ENCODE assay signal across 8 mouse cellular contexts in genomic region chr2:61655382-61656281, GRCm38 (mm10). TPM values are rescaled to one million over a fixed set of nuclear protein-coding genes. Genes with fewer than 3 reads are reported as not detected.
A peak's percentile ranks its signal among the peaks of the same experiment; 100 is the strongest.
DNase-seq lines count a peak whose midpoint lies in the region; ATAC-seq and TF ChIP-seq lines count a peak whose summit lies in the region.

No protein-coding gene starts in this region.

- 0 out of 2 replicates have a peak, but pooled peaks have one; percentile 40 for ATAC-seq in kidney, postnatal 0 days (replicated peaks; ENCODE audit: low FRiP score, low read depth)
- ATAC-seq in neural tube, embryonic 12.5 days (ENCODE audit: low FRiP score, low read depth): peak; percentile 77
- no peak for ATAC-seq in monocyte, adult 5-6 weeks (replicated peaks; ENCODE audit: insufficient number of reproducible peaks, low FRiP score, low TSS enrichment, poor library complexity, severe bottlenecking)

- no peaks in the 10 kb centered on the region; the same call in 1 of the 2 replicates for H3K27me3 ChIP-seq in kidney, postnatal 0 days (ENCODE audit: insufficient read depth, low read length)
- H3K27me3 ChIP-seq in neural tube, embryonic 12.5 days (replicated peaks): no peaks in the 10 kb centered on the region

- no peak for TF ChIP-seq CTCF in cortical plate, adult 2 months (IDR thresholded peaks at IDR 0.05; ENCODE audit: extremely low read depth, insufficient read depth, low read length)
- TF ChIP-seq CTCF in kidney, postnatal 0 days (IDR thresholded peaks at IDR 0.05; ENCODE audit: low read depth): no peak

- H3K9ac ChIP-seq in kidney, postnatal 0 days (ENCODE audit: low read depth, low read length): peak overlapping the region; percentile 28; the same call in 1 of the 2 replicates
- H3K9ac ChIP-seq in neural tube, embryonic 12.5 days: peak overlapping the region; percentile 76

- no peaks in the 10 kb centered on the region for H3K9me3 ChIP-seq in kidney, postnatal 0 days (replicated peaks; ENCODE audit: low read length)
- H3K9me3 ChIP-seq in neural tube, embryonic 12.5 days: no peaks in the 10 kb centered on the region

- peak overlapping the region; percentile 54 for H3K4me3 ChIP-seq in cortical plate, adult 2 months (ENCODE audit: insufficient read depth, low read length)
- H3K4me3 ChIP-seq in kidney, postnatal 0 days (replicated peaks; ENCODE audit: low read depth, low read length): peak overlapping the region; percentile 51
- H3K4me3 ChIP-seq in neural tube, embryonic 12.5 days: peak overlapping the region; percentile 56

- H3K27ac ChIP-seq in cortical plate, adult 2 months (ENCODE audit: insufficient read depth, low read length): peak overlapping the region; percentile 88
- no peak overlapping the region for H3K27ac ChIP-seq in kidney, postnatal 0 days
- H3K27ac ChIP-seq in neural tube, embryonic 12.5 days: peak overlapping the region; percentile 75; the same call in 1 of the 2 replicates

- H3K36me3 ChIP-seq in kidney, postnatal 0 days (ENCODE audit: insufficient read depth, low read length): no peaks in the 10 kb centered on the region
- no peaks in the 10 kb centered on the region for H3K36me3 ChIP-seq in neural tube, embryonic 12.5 days

- peak; percentile 30 to 37 for DNase-seq in B cell, adult 2 months
- DNase-seq in MN1 (ENCODE audit: low spot score) (peak; percentile 59), liver (peak; percentile 22)
- DNase-seq in gastrocnemius, postnatal 4 days (ENCODE audit: low spot score in 2 of 2): peak; percentile 25 to 43
- peak; percentile 38 for DNase-seq in kidney, postnatal 0 days (ENCODE audit: low spot score)

- peak overlapping the region; percentile 97 for H3K4me2 ChIP-seq in kidney, postnatal 0 days (ENCODE audit: low read length)
- peak overlapping the region; percentile 92 for H3K4me2 ChIP-seq in neural tube, embryonic 12.5 days (replicated peaks)

- under 1% methylated on average over 46 of the region's 46 CpGs for WGBS in kidney, postnatal 0 days
- WGBS in neural tube, embryonic 12.5 days: under 1% methylated on average over 46 of the region's 46 CpGs

- peaks cover 1% of the 10 kb centered on the region; the same call in 1 of the 2 replicates for H3K4me1 ChIP-seq in cortical plate, adult 2 months (ENCODE audit: control insufficient read depth, insufficient read depth, low read length)
- H3K4me1 ChIP-seq in kidney, postnatal 0 days (replicated peaks; ENCODE audit: insufficient read depth, low read length): peaks cover 11% of the 10 kb centered on the region; the same call in 1 of the 2 replicates
- peaks cover 7% of the 10 kb centered on the region; the same call in 1 of the 2 replicates for H3K4me1 ChIP-seq in neural tube, embryonic 12.5 days

- no peak for TF ChIP-seq POLR2A in cortical plate, adult 2 months (IDR thresholded peaks at IDR 0.05; ENCODE audit: extremely low read depth, insufficient read depth, low read length)

RNA-seq across cellular contexts. Expression of gene Psmd14, which starts 55.9 kb away (rescaled TPM):
- polyA plus RNA-seq in cortical plate, adult 2 months (2012; rRNA removed): 89.2 and 94.9 TPM in 2 replicates
- total RNA-seq in gastrocnemius, postnatal 4 days (2021): 100 to 1,000 TPM in 1 of 2 experiments, 10 to 100 TPM in 1; 84.8 to 104 TPM
- polyA plus RNA-seq in kidney, postnatal 0 days (2015; fragmentation: Nextera tagmentation; extraction: Ambion mirVana): 165 and 169 TPM in 2 replicates
- polyA plus RNA-seq in neural tube, embryonic 12.5 days (2016; fragmentation: Nextera tagmentation; extraction: Ambion mirVana): 226 and 227 TPM in 2 replicates
- 152 to 196 TPM (median 170 TPM) in 3 replicates for total RNA-seq in monocyte, adult 5-6 weeks (2017)
